Mouse (Mus musculus): ENCODE data around the gene Plekhg5.
A peak's percentile ranks its signal among the peaks of the same experiment; 100 is the strongest.

GRCm38 (mm10) chr4:152157779-152158584 is 85.7 kb downstream of the Plekhg5 start:
- TF ChIP-seq CTCF (IDR thresholded peaks at IDR 0.05; ENCODE audit: low read depth) = peak; percentile 78
- no peak for TF ChIP-seq EP300 (IDR thresholded peaks at IDR 0.05; ENCODE audit: low read depth)

Measured in liver, postnatal 0 days (tissue).